14 mouse cellular contexts compared by ENCODE assay signal in genomic region chr19:45903861-45904260, GRCm38 (mm10).
DNase-seq lines count a peak whose midpoint lies in the region; ATAC-seq lines count a peak whose summit lies in the region.
"Had no signal": no experiment of that assay in that cellular context is flagged by ENCODE, and none has a peak within 500 bp of the region (broad histone marks: within the 10 kb centered on the region; RNA-seq: fewer than 3 reads in every experiment).

No protein-coding gene starts in this region.

- WGBS in embryonic facial prominence, embryonic 14.5 days: 73% methylated on average over 3 of the region's 3 CpGs
- 81% methylated on average over 3 of the region's 3 CpGs for WGBS in embryonic facial prominence, embryonic 10.5 days
- 52% methylated on average over 3 of the region's 3 CpGs for WGBS in heart, embryonic 16.5 days
- WGBS in heart, embryonic 10.5 days: 86% methylated on average over 3 of the region's 3 CpGs
- WGBS in midbrain, embryonic 11.5 days: 89% methylated on average over 3 of the region's 3 CpGs
- 82% methylated on average over 3 of the region's 3 CpGs for WGBS in midbrain, embryonic 14.5 days

- no peak overlapping the region for H3K4me2 ChIP-seq in embryonic facial prominence, embryonic 14.5 days (ENCODE audit: low read depth, low read length)
- no peak overlapping the region for H3K4me2 ChIP-seq in heart, embryonic 16.5 days (ENCODE audit: low read depth, low read length)
- H3K4me2 ChIP-seq in midbrain, embryonic 11.5 days: no peak overlapping the region
- H3K4me2 ChIP-seq in midbrain, embryonic 14.5 days (ENCODE audit: low read length): no peak overlapping the region
- H3K4me2 ChIP-seq: embryonic facial prominence, embryonic 12.5 days; hindbrain, embryonic 15.5 days; midbrain, embryonic 12.5 days had no signal

- ATAC-seq in embryonic facial prominence, embryonic 14.5 days (ENCODE audit: low read depth): no peak
- peak; percentile 4; the same call in 1 of the 2 replicates for ATAC-seq in heart, embryonic 16.5 days (replicated peaks; ENCODE audit: extremely low read depth, insufficient read depth, low FRiP score)
- ATAC-seq in midbrain, embryonic 11.5 days (ENCODE audit: low FRiP score): no peak
- ATAC-seq in midbrain, embryonic 14.5 days (ENCODE audit: low FRiP score, low TSS enrichment): no peak
- ATAC-seq: Patski had no signal

- no peaks in the 10 kb centered on the region for H3K27me3 ChIP-seq in embryonic facial prominence, embryonic 14.5 days (replicated peaks; ENCODE audit: control insufficient read depth, insufficient read depth, low read length)
- no peaks in the 10 kb centered on the region for H3K27me3 ChIP-seq in embryonic facial prominence, embryonic 10.5 days (replicated peaks; ENCODE audit: low read depth, poor library complexity, severe bottlenecking)
- no peaks in the 10 kb centered on the region for H3K27me3 ChIP-seq in heart, embryonic 16.5 days (ENCODE audit: control insufficient read depth, insufficient read depth, low read length)
- no peaks in the 10 kb centered on the region for H3K27me3 ChIP-seq in heart, embryonic 10.5 days (ENCODE audit: insufficient read depth, poor library complexity, severe bottlenecking)
- no peaks in the 10 kb centered on the region for H3K27me3 ChIP-seq in midbrain, embryonic 11.5 days (ENCODE audit: control insufficient read depth, insufficient read depth, low read length)
- H3K27me3 ChIP-seq in midbrain, embryonic 14.5 days (ENCODE audit: control insufficient read depth, insufficient read depth, low read length): no peaks in the 10 kb centered on the region
- H3K27me3 ChIP-seq: embryonic facial prominence, embryonic 12.5 days; hindbrain, embryonic 15.5 days; midbrain, embryonic 12.5 days; Patski had no signal

- H3K9ac ChIP-seq in embryonic facial prominence, embryonic 14.5 days (ENCODE audit: low read depth, low read length): no peak overlapping the region
- H3K9ac ChIP-seq in heart, embryonic 16.5 days (ENCODE audit: low read length): no peak overlapping the region
- no peak overlapping the region for H3K9ac ChIP-seq in midbrain, embryonic 11.5 days (ENCODE audit: low read length)
- H3K9ac ChIP-seq in midbrain, embryonic 14.5 days (replicated peaks; ENCODE audit: low read length): no peak overlapping the region
- H3K9ac ChIP-seq: embryonic facial prominence, embryonic 12.5 days; hindbrain, embryonic 15.5 days; midbrain, embryonic 12.5 days had no signal

- H3K27ac ChIP-seq in embryonic facial prominence, embryonic 14.5 days (replicated peaks; ENCODE audit: low read depth, low read length): no peak overlapping the region
- H3K27ac ChIP-seq in embryonic facial prominence, embryonic 10.5 days (replicated peaks): no peak overlapping the region
- peak overlapping the region; percentile 95 for H3K27ac ChIP-seq in heart, embryonic 16.5 days (ENCODE audit: low read length)
- no peak overlapping the region for H3K27ac ChIP-seq in heart, embryonic 10.5 days
- no peak overlapping the region for H3K27ac ChIP-seq in midbrain, embryonic 11.5 days (ENCODE audit: low read depth, low read length)
- no peak overlapping the region for H3K27ac ChIP-seq in midbrain, embryonic 14.5 days (replicated peaks; ENCODE audit: low read depth, low read length)
- H3K27ac ChIP-seq: embryonic facial prominence, embryonic 12.5 days; hindbrain, embryonic 15.5 days; midbrain, embryonic 12.5 days had no signal

- DNase-seq in embryonic facial prominence, embryonic 14.5 days (ENCODE audit: low spot score): peak; percentile 12
- no peak for DNase-seq in embryonic facial prominence, embryonic 10.5 days (ENCODE audit: low spot score)
- DNase-seq in heart, embryonic 10.5 days (ENCODE audit: low spot score): no peak
- DNase-seq in midbrain, embryonic 11.5 days (ENCODE audit: low spot score, missing footprints): peak; percentile 69
- DNase-seq in midbrain, embryonic 14.5 days: no peak
- peak; percentile 18 to 52 for DNase-seq in kidney, postnatal 25 days
- no peak for DNase-seq in frontal cortex, postnatal 14 days (ENCODE audit: low spot score in 2 of 2)
- DNase-seq: B cell, adult 2 months; lung, postnatal 4 days had no signal

- no peak overlapping the region for H3K4me3 ChIP-seq in embryonic facial prominence, embryonic 14.5 days (ENCODE audit: low read depth, low read length)
- H3K4me3 ChIP-seq in embryonic facial prominence, embryonic 10.5 days: no peak overlapping the region
- no peak overlapping the region for H3K4me3 ChIP-seq in heart, embryonic 16.5 days (ENCODE audit: low read length)
- H3K4me3 ChIP-seq in heart, embryonic 10.5 days: no peak overlapping the region
- H3K4me3 ChIP-seq in midbrain, embryonic 11.5 days (ENCODE audit: low read depth, low read length): no peak overlapping the region
- H3K4me3 ChIP-seq in midbrain, embryonic 14.5 days (replicated peaks; ENCODE audit: low read depth, low read length): no peak overlapping the region
- H3K4me3 ChIP-seq: embryonic facial prominence, embryonic 12.5 days; hindbrain, embryonic 15.5 days; midbrain, embryonic 12.5 days had no signal

- H3K4me1 ChIP-seq in embryonic facial prominence, embryonic 14.5 days (ENCODE audit: control insufficient read depth, insufficient read depth, low read length): no peaks in the 10 kb centered on the region
- 0 out of 2 replicates have a peak, but pooled peaks cover 2% of the 10 kb centered on the region for H3K4me1 ChIP-seq in embryonic facial prominence, embryonic 10.5 days
- H3K4me1 ChIP-seq in heart, embryonic 16.5 days (ENCODE audit: control insufficient read depth, insufficient read depth, low read length): peaks cover 17% of the 10 kb centered on the region
- H3K4me1 ChIP-seq in heart, embryonic 10.5 days: 0 out of 2 replicates have a peak, but pooled peaks cover 9% of the 10 kb centered on the region
- no peaks in the 10 kb centered on the region for H3K4me1 ChIP-seq in midbrain, embryonic 11.5 days (ENCODE audit: control insufficient read depth, insufficient read depth, low read length)
- H3K4me1 ChIP-seq in midbrain, embryonic 14.5 days (ENCODE audit: control insufficient read depth, insufficient read depth, low read length): no peaks in the 10 kb centered on the region
- H3K4me1 ChIP-seq: embryonic facial prominence, embryonic 12.5 days; midbrain, embryonic 12.5 days had no signal

- no peaks in the 10 kb centered on the region for H3K9me3 ChIP-seq in embryonic facial prominence, embryonic 14.5 days (ENCODE audit: control insufficient read depth, low read length)
- H3K9me3 ChIP-seq in embryonic facial prominence, embryonic 10.5 days: no peaks in the 10 kb centered on the region
- no peaks in the 10 kb centered on the region for H3K9me3 ChIP-seq in heart, embryonic 16.5 days (replicated peaks; ENCODE audit: control insufficient read depth, low read length)
- H3K9me3 ChIP-seq in heart, embryonic 10.5 days: no peaks in the 10 kb centered on the region
- H3K9me3 ChIP-seq in midbrain, embryonic 11.5 days (ENCODE audit: control insufficient read depth, low read length): no peaks in the 10 kb centered on the region
- H3K9me3 ChIP-seq in midbrain, embryonic 14.5 days (ENCODE audit: control insufficient read depth, low read length): no peaks in the 10 kb centered on the region
- H3K9me3 ChIP-seq: embryonic facial prominence, embryonic 12.5 days; hindbrain, embryonic 15.5 days; midbrain, embryonic 12.5 days had no signal

- H3K36me3 ChIP-seq in embryonic facial prominence, embryonic 14.5 days (ENCODE audit: control insufficient read depth, insufficient read depth, low read length): 0 out of 2 replicates have a peak, but pooled peaks cover 4% of the 10 kb centered on the region
- peaks cover 19% of the 10 kb centered on the region; the same call in 1 of the 2 replicates for H3K36me3 ChIP-seq in embryonic facial prominence, embryonic 10.5 days (replicated peaks)
- H3K36me3 ChIP-seq in heart, embryonic 16.5 days (ENCODE audit: control insufficient read depth, insufficient read depth): peaks cover 3% of the 10 kb centered on the region; the same call in 1 of the 2 replicates
- H3K36me3 ChIP-seq in heart, embryonic 10.5 days: peaks cover 11% of the 10 kb centered on the region
- no peaks in the 10 kb centered on the region for H3K36me3 ChIP-seq in midbrain, embryonic 11.5 days (ENCODE audit: control insufficient read depth, insufficient read depth, low read length)
- 0 out of 2 replicates have a peak, but pooled peaks cover 6% of the 10 kb centered on the region for H3K36me3 ChIP-seq in midbrain, embryonic 14.5 days (ENCODE audit: control insufficient read depth, insufficient read depth, low read length)

Comparison
In these comparisons a context has a peak if more than half of its experiments do, and no peak if none do; other contexts are left out.
1. DNase-seq: peak in embryonic facial prominence, embryonic 14.5 days (single experiment), midbrain, embryonic 11.5 days (single experiment) and kidney, postnatal 25 days (2 of 2); none in embryonic facial prominence, embryonic 10.5 days (single experiment), heart, embryonic 10.5 days (single experiment), midbrain, embryonic 14.5 days (single experiment) and frontal cortex, postnatal 14 days (0 of 2).